Mouse (Mus musculus) 3134 (cell line): Measurements from ENCODE around the gene Kcnmb3.

ENCODE experiments used
- DNase-seq: peaks from one replicate; pipeline ENCODE4 v3.0.0-alpha.2; 2011; ENCODE audit warnings: low spot score; ENCODE audit not compliant: insufficient read length; ENCODE audit errors: extremely low read depth

Gene Kcnmb3

GRCm38 (mm10) chr3:32492097-32493090 is at the start of gene Kcnmb3:
Gene Kcnmb3 (minus strand): TSS chr3:32492231.
- no peak for DNase-seq

DNA sequence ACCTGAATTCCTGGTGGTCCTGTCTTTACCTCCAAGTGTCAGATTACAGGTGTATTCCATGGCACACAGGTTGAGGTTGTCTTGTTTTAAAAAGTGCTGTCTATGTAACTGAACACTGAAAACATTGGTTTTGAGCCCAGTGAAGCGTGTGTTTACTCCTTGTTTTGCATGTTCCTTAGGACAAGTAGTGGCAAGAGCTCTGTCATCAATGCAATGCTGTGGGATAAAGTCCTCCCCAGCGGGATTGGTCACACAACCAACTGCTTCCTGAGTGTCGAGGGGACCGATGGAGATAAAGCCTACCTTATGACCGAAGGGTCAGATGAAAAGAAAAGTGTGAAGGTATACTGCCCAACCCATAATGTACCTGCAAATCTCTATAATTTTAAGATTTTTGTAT is 46.1 kb upstream of the Kcnmb3 start:
- no peak for DNase-seq

DNA sequence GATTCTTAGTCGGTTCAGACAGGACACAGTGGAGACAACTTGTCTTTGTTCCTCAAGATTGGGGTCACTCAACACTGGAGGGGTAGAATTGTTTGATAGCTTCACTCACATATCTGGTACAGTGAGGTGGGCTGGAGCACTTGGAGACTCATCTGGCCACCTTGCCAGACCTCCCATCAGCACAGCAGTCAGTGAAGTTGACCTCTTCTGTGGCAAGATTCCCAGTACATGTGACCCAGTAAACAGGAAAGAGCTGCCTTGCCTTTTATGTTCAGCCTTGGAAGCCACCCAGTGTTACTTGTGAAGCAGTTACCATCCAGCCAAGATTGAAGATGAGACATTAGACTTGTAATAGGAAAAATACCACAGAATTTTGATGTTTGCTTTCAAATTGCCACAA is 45.5 kb upstream of the Kcnmb3 start:
- DNase-seq: no peak

DNA sequence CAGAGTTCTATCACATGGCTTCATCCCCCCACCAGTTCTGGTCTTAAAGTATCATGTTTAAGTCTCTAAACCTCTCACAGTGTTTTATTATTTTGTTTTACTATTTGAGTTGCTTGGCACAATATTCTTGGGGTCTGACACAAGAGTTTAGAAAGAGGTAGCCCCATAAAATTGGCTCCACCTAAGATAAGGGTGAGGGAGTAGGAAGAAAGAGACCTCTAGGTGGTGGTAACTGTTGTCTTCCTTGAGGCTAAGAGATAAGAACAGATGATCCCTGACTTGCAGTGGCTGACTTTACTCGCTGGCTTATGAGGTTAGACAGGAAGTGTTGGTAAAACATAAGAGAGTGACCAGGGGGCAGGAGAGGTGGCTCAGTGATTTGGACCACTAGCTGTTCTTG is 43.7 kb upstream of the Kcnmb3 start:
- no peak for DNase-seq

DNA sequence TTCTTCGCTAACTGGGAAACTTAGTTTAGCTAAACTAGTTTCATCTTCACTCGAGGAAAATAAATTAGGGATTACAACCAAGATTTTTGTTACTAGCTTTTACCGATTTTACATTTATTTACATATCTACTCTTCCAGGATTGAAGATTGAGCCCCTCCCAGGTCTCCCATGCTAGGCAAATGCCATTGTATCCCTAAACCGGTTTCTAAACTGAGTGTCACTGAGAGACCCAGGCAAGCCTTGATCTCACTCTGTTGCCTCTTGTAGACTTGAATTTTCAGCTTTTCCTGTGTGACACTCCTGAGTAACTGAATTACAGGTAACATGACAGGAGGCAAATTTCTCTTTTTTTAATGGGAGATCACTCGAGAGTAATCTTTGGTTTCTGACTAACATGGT is 38.0 kb upstream of the Kcnmb3 start:
- no peak for DNase-seq

DNA sequence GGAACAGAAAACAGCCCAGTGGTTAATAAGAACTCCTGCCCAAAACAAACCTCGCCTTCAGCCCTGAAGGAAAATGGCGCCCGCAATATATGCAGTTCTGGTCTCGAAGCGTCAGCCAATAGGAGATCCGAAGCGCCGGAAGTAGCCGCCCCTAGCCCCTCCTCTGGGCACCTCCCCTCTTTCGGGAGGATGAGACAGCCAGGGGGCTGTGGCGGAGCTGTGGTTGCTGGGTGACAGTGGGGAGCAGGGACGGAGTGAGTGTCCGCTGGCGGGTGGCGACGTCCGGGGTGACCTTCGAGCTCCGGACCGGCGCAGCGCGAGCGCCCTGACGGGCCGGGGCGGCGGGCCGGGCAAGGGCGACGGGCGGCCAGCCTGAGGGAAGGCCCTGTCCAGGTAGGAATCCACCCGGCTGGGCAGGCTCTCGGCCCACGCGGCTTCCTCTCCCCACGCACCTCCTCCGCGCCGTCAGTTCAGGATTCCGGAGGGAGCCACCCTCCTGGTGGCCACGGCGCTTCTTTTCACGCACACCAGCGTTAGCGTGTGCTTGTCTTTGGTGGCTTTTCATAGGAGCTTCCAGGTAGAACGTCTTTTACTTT is 37.4 kb upstream of the Kcnmb3 start, which contains the start of gene Mfn1:
Gene Mfn1, plus strand, starts transcription at position 163 of the 596 bp plus-strand sequence.
- peak; percentile 94 for DNase-seq

GRCm38 (mm10) chr3:32527181-32527580 is 35.1 kb upstream of the Kcnmb3 start:
- DNase-seq: no peak

DNA sequence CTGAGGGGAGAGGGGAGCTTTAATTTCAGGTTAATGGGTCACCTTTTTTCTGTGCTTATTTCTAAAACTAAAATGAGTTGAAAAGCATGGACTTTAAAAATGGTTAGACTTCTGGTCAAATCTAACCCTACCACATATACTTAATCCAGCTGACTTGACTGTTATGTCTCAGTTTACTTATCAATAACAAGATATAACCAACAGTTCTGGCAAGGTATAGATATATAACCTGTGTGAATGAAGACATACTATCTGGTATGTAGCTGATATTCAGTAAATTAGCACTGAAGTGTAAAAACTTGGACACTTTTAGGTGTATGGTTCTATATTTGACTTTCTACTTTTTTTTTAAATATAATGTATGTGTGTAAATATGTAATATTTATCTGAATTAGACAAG is 21.5 kb upstream of the Kcnmb3 start:
- no peak for DNase-seq

DNA sequence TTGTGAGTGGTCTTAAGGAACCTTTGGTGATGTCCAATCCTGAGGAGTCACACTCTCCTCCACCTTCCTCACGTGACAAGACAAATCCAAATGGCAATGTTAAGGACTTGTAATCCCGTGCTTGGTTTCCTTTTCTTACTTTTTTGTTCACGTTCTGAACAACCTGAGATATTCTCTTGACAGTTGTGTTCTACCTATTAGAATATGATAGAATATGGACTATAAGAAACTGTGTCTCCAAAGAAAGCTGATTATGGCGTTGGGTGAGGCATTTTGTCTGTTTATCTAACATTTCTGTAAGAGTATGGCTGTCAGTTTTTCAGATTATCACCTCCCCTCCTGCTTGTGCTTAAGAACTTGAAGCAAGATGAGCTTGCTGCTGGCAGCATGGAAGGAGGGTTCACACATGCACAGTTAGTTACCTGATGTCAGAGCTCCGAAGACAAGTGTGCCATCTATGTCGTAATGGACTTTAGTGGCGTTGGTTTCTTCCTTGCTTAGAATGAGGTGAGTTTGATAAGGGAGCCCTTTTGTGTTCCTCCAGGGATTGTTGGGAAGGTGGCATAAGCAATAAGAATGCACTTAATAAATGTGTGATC is 20.8 kb upstream of the Kcnmb3 start:
- no peak for DNase-seq

DNA sequence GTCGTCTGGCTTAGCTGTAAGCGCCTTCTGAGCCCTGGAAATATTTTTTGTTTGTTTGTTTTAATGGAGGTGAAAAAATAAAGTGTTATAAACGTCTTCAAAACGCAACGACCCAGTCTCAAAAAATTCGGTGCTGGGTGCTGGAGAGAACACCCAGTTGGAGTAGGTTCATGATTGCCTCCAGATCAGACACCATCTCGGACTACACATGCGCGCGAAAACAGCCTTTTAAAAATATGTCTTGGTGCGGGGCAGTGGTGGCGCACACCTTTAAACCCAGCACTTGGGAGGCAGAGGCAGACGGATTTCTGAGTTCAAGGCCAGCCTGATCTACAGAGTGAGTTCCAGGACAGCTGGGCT is 19.1 kb upstream of the Kcnmb3 start:
- DNase-seq: no peak

GRCm38 (mm10) chr3:32510375-32511190 is 18.6 kb upstream of the Kcnmb3 start:
- peak; percentile 99 for DNase-seq

DNA sequence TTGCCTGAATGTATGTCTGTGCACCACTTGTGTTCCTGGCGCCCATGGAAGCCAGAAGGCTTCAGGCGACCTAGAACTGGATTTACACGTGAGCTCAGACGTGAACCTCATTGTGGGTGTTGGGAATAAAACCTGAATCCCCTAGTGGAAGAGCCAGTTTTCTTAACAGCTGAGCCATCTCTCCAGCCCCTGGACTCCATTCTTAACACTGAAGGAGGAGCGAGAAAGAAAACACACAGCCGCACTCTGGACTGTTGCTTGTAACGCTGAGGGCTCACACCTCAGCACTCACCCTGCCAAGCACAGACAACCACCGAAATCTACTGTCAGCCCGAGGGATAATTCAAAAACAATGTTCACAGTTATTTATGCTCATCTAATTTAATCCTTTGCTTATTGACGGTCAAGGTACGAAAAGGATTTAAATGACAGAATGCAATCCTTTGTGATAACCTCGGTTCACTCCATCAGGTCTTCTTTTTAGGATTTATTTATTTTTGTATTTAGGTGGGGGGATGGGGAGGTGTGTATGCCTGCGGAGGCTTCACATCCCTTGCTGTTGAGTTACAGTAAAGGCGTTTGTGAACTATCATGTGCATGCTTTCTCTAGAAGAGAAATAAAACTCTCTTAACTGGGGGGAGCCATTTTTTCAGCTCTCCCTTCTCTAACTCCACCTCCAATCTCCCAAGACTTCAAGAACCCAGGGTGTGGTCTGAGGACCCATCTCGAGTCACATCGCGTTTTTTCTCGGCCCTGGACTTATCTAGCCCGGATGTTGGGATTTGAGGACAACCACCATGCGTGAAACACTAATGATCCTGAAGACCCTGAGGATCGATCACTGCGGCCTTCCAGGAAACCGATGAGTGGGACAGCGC is 17.7 kb upstream of the Kcnmb3 start, which contains the start of gene Zfp639:
Gene Zfp639, plus strand, starts transcription at position 764 of the 879 bp plus-strand sequence.
- DNase-seq: peak; percentile 35

GRCm38 (mm10) chr3:32508666-32509324 is 16.8 kb upstream of the Kcnmb3 start:
- DNase-seq: peak; percentile 70

DNA sequence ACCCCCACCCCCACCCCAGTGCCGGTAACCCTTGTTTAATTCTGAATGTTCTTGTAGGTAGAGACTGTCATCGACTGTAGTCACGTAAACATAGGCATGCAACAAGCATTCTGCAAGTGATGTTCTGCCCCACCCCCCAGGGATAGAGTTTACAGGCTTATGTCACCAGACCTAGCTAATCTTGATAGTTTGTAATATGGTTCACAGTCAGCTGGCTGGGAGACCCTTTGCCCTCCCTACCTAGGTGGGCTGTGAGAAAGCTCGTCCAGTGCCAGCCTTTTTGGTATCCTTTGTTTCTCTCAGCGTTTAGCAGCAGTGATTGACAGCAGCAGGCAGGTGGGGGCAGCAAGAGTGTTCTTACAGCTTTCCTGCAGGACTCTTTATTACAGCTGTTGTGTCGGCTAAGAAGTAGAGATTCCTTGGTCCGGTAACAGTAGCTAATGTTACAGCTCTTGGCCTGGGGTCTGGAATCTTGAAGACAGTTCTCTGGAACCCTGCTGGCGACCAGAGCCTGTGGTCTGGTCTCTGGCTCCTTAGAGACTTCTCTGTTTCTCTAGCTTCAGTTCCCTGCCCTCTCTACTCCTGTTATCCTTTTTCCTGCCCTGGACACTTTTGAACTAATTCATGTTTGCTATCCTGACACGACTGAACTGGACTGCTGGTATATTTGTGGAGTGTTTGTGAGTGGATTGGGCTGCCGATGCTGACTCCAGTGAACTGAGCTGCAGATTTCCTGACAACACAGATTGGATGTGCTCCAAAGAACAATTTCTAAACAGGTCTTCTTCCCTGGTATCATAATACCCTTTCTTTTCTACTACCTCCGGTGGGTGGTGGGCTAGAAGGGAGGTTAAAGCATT is 14.6 kb upstream of the Kcnmb3 start:
- DNase-seq: no peak

DNA sequence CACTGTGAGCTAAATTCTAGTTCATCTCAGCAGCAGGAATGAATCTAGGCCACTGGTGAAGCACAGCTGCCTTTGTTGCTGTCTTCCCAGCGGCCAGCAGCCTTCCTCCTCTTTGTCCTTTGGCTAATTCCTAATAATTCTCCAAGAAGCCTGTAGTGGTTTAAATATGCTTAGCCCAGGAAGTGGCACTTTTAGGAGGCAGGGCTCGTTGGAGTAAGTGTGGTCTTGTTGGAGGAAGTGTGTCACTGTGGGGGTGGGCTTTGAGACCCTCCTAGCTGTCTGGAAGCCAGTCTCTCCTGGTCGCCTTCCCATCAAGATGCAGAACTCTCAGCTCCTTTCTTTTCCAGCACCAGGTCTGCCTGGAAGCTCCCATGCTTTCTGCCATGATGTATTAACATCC is 13.8 kb upstream of the Kcnmb3 start:
- no peak for DNase-seq

DNA sequence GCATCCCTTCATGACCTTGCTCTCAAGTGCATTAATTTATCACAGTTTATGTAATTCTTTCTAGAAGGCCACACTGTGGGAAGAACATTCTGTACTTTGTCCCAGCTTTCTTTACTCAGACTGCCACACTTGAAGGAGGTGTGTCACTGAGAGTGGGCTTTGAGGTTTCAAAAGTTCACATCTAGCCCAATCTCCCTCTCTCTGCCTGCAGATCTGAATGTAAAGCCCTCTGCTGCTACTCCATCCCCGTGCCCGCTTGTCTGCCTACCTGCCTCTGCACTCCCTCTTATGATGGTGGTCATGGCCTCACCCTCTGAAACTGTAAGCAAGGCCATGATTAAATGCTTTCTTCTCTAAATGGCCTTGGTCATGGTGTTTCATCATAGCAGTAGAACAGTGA is 8.3 kb upstream of the Kcnmb3 start:
- DNase-seq: no peak

DNA sequence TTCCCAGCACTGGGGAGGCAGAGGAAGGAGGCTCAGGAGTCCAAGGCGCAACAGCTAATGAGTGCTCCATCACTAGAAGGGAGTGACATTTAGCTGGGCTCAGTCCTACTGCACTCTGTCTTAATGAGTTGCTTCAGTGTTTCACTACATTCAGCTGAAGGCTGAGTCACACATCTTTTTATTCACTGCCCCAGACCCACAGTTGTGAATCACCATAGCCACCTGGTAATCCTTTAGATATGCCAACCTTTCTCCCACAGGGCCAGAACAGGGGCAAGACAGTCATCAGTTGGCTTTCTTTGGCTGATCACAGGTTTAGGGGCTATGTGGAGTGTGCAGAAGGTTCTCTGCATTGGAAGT is 4.7 kb upstream of the Kcnmb3 start:
- DNase-seq: peak; percentile 78
